Mouse (Mus musculus): ENCODE measurements at regions not wholly inside any gene's neighbourhood (a gene's known extent, or its start where the extent isn't known, plus 50 kb on each side); places are given as distances from the start of the nearest gene placed in this dataset.

- peak; percentile 35 to 42 for DNase-seq (ENCODE audit: low spot score in 2 of 2)
These were observed 406.6 kb upstream of the Nbea start for GRCm38 (mm10) chr3:56590071-56590470.

GRCm38 (mm10) chr3:56575422-56575821, 391.9 kb upstream of the Nbea start:
- no peak for DNase-seq (ENCODE audit: low spot score in 2 of 2)

GRCm38 (mm10) chr3:56536178-56536577, 352.7 kb upstream of the Nbea start:
- peak in 1 of 2 experiments; percentile 24 for DNase-seq (ENCODE audit: low spot score in 2 of 2)

DNA sequence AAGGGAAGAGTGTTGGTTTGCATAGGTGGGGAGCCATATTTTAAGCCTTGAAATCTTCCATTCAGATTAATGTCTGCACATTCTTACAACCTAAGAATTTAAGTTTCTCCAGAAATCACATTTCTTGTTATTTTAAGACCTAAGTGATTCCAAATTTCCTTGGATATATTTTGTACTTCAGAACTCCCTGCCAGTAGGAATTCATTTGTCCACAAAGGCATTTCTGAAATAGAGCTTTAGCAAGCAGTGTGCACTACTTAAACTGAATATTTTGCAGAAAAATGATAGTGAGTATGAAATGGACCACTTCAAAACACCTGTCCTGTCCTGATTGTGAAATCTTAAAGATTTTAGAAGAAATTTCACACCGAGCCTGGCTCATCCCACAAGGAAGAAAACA, 320.9 kb upstream of the Nbea start:
- no peak for DNase-seq (ENCODE audit: low spot score in 2 of 2)

- no peak for DNase-seq (ENCODE audit: low spot score in 2 of 2)
These were observed 315.8 kb upstream of the Nbea start for GRCm38 (mm10) chr3:56499301-56499700.

- DNase-seq (ENCODE audit: low spot score in 2 of 2), result no peak
These were observed 310.4 kb upstream of the Nbea start for GRCm38 (mm10) chr3:56493937-56494336.

GRCm38 (mm10) chr3:56489154-56489553, 305.7 kb upstream of the Nbea start:
- DNase-seq (ENCODE audit: low spot score in 2 of 2), result no peak

- DNase-seq (ENCODE audit: low spot score in 2 of 2), result peak; percentile 24 to 35
These were observed 302.3 kb upstream of the Nbea start for GRCm38 (mm10) chr3:56485550-56486400.

- DNase-seq (ENCODE audit: low spot score in 2 of 2), result no peak
These were observed 300.6 kb upstream of the Nbea start for GRCm38 (mm10) chr3:56484096-56484495.

GRCm38 (mm10) chr3:56483370-56483769, 299.9 kb upstream of the Nbea start:
- DNase-seq (ENCODE audit: low spot score in 2 of 2), result no peak

GRCm38 (mm10) chr3:56479529-56479928, 296.0 kb upstream of the Nbea start:
- no peak for DNase-seq (ENCODE audit: low spot score in 2 of 2)

DNA sequence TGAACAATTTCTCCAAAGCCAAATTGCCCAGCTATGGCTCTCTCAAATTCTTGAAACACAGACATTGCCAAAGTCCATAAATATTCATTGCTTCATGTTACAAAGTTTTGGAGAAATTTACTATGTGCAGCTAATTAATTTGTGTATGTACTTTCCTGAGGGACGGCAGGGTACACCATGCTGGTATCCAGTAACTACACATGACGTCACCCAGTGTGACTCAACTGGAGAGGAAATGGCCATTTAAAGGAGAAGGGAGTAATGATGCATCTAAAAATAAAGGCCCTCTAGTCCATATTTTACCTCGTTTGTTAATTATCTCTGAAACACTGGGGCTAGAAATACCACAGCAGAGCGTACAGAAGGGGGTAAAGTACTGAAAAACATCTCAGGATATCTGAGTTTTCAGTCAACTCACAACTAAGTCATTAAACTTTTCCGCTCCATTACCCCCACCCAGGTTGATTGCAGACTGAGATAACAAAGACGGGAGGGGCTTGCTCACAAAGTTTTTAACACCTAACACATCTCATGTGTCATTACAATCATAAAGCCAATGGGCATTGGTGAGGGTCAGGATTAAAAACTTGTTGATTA, 295.1 kb upstream of the Nbea start:
- no peak for DNase-seq (ENCODE audit: low spot score in 2 of 2)

DNA sequence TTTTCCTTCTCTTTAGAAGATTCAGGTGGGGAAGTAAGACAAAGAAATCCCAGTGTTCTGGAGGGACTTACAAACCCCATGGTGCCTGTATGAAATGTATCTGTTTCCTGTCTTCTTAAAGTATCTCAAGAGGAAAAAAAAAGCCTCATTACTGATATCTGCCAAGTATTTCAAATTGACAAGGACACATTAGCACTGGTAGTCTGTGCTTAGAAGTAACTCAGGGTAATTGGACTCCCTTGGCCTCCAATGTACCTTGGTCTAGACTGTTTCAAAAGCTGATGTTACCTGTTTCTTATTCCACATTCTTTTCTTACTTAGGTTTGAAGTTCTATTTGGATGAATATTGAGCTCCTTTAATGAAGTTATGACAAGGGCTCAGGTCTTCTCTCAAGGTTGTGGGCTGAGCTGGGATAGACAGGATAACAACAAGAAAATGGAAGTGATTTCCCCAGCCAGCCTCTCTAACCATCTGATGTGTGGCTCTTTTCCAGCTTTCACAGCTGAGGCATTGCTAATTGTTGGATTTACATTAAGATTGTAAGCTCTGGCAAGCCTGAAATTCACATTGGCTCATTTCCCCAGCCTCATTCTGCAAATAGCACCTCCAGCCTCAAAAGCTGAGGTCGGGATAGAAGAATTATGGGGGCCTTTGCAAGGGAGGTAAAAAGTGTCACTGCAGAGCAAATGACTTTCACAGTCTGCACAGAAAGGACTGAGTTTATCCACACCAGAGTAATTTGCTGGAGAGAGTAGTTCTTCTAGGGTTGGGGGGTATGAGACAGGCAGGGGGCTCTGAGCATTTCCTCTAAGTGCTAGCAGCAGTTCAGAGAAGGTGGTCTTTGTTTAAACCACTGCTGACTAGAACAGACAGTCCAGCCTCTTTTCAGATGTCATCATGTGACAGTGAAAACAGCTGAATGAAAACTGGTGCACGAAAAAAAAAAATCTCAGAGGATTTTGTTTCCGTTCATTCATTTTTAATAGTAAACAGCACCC, 292.3 kb upstream of the Nbea start:
- peak; percentile 77 to 81 for DNase-seq (ENCODE audit: low spot score in 2 of 2)

DNA sequence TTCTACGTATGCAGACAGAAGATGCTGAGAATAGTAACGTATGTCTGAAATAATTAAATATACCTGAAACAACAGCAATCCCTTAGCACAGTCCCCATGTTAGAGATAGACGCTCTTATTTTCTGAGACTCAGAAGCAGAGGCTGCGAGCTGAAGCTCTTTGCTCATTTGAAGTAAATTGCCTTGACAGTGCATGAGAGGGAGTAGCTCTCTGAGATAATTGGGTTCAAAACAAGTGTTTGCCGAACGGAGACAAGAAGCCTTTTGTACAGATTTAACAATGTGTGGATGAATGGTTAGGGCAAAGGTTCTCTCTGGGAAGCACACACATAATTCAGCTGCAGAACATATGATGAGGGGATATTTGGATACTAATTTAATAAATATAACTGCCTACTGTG, 289.1 kb upstream of the Nbea start:
- DNase-seq (ENCODE audit: low spot score in 2 of 2), result no peak

GRCm38 (mm10) chr3:56471823-56472222, 288.3 kb upstream of the Nbea start:
- no peak for DNase-seq (ENCODE audit: low spot score in 2 of 2)

DNA sequence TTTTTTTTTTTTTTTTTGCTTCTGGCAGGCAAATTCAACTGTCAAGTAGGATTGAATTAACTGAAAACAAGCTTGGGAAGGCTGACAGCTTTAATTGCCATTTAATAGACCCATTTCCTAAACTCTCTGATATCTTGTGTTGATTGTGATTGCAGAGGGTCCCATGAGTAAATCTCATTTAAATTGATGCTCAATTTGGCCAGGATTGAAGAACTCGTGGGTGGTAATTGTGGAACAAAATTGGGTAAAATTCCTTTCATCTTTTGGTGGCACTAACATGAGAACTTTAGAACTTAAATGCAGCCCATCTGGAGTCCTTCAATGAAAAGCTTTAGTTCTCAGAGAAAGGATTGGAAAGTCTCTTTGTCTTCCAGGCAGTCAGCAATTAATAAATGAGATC, 287.7 kb upstream of the Nbea start:
- DNase-seq (ENCODE audit: low spot score in 2 of 2), result no peak

DNA sequence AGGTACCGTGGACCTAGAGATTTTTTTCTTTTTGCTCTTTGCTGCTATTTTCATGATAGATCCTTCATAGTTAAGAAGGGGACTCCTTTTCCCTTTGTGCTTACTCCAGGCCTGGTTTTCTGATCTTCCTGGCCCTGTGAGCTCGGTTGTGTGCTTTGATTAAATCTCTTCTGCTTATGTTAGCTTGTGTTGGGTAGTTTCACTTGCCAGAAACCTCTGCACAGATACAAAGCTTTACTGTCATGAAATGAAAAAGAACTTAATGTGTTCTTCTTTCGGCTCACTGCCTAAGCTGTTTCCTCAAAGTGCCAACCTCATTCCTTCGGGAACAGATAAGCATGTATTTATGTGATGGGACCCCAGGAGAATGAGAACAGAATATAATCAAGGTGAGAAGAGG, 274.1 kb upstream of the Nbea start:
- DNase-seq (ENCODE audit: low spot score in 2 of 2), result no peak

GRCm38 (mm10) chr3:56456317-56456716, 272.8 kb upstream of the Nbea start:
- DNase-seq (ENCODE audit: low spot score in 2 of 2), result no peak

DNA sequence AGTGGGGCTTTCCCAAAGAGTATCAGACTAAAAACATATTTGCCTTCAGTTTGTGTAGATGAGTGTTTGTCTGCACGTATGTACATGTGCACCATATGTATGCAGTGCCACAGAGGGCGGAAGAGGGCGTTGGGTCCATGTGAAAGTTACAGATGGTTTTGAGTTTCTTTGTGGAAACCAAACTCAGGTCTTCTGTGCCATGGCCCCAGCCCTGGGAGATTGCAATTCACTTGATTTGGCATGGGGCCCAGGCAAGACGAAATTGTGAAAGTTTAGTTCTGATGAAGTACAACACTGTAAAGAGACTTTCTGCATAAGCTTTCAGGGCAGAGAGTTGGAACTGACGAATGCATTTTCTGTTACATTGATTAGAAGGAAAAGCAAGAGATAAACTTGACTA, 255.4 kb upstream of the Nbea start:
- peak in 1 of 2 experiments; percentile 26 for DNase-seq (ENCODE audit: low spot score in 2 of 2)

- no peak for DNase-seq (ENCODE audit: low spot score in 2 of 2)
These were observed 254.7 kb upstream of the Nbea start for GRCm38 (mm10) chr3:56438020-56438747.

DNA sequence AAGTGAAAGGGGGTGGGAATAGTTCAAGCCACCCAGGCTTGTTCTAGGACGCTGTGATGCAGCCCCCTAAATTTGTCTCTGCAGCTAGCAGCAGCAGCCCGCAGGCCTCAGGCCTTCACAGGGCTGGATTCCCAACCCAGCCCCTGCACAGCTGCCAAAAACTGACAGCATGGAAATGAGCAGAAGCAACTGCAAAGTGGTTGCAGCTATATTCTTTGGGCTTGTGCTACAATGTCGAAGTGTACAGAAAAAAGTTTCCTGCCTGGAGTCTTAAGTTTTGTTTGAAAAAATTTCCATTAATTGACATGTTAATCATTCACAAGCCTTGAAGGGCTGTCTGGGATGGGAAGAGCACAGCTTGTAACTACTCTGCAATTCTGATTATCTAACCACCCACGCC, 253.6 kb upstream of the Nbea start:
- peak; percentile 39 to 56 for DNase-seq (ENCODE audit: low spot score in 2 of 2)

Measured in right cerebral cortex, postnatal 10 days (tissue).